Mouse (Mus musculus): ENCODE results near the gene Gm20605. TPM values are rescaled to one million over a fixed set of nuclear protein-coding genes. Genes with fewer than 3 reads are reported as not detected.

Gene Gm20605
- 3.8 and 3.9 TPM in 2 replicates for polyA plus RNA-seq (2012)

GRCm38 (mm10) chr5:137628498-137629305, at the start of gene Gm20605, which contains the start of the genes Fbxo24 and Lrch4:
TSS of gene Gm20605 (plus strand) at chr5:137629175.
TSS of gene Fbxo24 (minus strand) at chr5:137629002.
TSS of gene Lrch4 (plus strand) at chr5:137629121.
- Histone ChIP-seq H3K4me3 (replicated peaks) (peak within 1 kb of the TSS; percentile 99), H3K27me3 (ENCODE audit: control insufficient read depth) (peaks cover 2% of the 10 kb centered on the region; the same call in 1 of the 2 replicates), H3K4me1 (ENCODE audit: control insufficient read depth) (peaks cover 56% of the 10 kb centered on the region), H3K36me3 (ENCODE audit: control insufficient read depth) (peaks cover 32% of the 10 kb centered on the region), H3K9me3 (ENCODE audit: control insufficient read depth, low read length) (no peaks in the 10 kb centered on the region)
- no peak for TF ChIP-seq TAL1 (IDR thresholded peaks at IDR 0.05; ENCODE audit: low read length)

- Histone ChIP-seq H3K9me3 (ENCODE audit: control insufficient read depth, low read length) (no peaks in the 10 kb centered on the region), H3K4me1 (ENCODE audit: control insufficient read depth) (peaks cover 26% of the 10 kb centered on the region), H3K36me3 (ENCODE audit: control insufficient read depth) (peaks cover 93% of the 10 kb centered on the region), H3K4me3 (replicated peaks) (no peak overlapping the region), H3K27me3 (ENCODE audit: control insufficient read depth) (peaks cover 2% of the 10 kb centered on the region; the same call in 1 of the 2 replicates)
- no peak for TF ChIP-seq GATA1 (IDR thresholded peaks at IDR 0.05; ENCODE audit: low read length)
- TF ChIP-seq TAL1 (IDR thresholded peaks at IDR 0.05; ENCODE audit: low read length): no peak
These were observed 48.7 kb upstream of the Gm20605 start for GRCm38 (mm10) chr5:137580246-137580645.

DNA sequence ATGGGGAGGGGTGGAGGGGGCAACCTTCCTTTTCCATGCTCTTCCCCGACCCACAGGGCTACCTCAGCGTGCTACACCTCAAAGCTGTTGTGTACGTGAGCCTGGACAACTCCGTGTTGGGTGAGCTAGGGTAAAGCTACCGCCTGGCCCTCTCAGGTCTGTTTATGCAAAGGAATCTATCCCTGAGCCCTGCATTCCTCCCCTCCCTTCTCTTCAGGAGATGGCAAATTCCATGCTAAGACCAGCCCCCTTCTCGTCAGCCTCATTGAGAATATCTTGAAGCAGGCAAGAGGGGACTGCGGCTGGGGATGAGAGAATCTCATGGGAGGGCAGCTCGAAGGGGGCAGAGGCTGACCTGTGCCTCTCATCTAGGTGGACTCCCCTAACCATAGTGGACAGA, 46.3 kb upstream of the Gm20605 start:
- Histone ChIP-seq H3K4me3 (replicated peaks) (no peak overlapping the region), H3K9me3 (ENCODE audit: control insufficient read depth, low read length) (peaks cover 13% of the 10 kb centered on the region), H3K27me3 (ENCODE audit: control insufficient read depth) (peaks cover 2% of the 10 kb centered on the region; the same call in 1 of the 2 replicates), H3K4me1 (ENCODE audit: control insufficient read depth) (peaks cover 26% of the 10 kb centered on the region), H3K36me3 (ENCODE audit: control insufficient read depth) (peaks cover 96% of the 10 kb centered on the region)
- TF ChIP-seq GATA1 (IDR thresholded peaks at IDR 0.05; ENCODE audit: low read length) (no peak), TAL1 (IDR thresholded peaks at IDR 0.05; ENCODE audit: low read length) (no peak)

GRCm38 (mm10) chr5:137583670-137584169, 45.3 kb upstream of the Gm20605 start:
- Histone ChIP-seq H3K9me3 (ENCODE audit: control insufficient read depth, low read length) (peaks cover 14% of the 10 kb centered on the region), H3K27me3 (ENCODE audit: control insufficient read depth) (peaks cover 2% of the 10 kb centered on the region; the same call in 1 of the 2 replicates), H3K36me3 (ENCODE audit: control insufficient read depth) (peaks cover 90% of the 10 kb centered on the region), H3K4me1 (ENCODE audit: control insufficient read depth) (peaks cover 23% of the 10 kb centered on the region), H3K4me3 (replicated peaks) (no peak overlapping the region)
- no peak for TF ChIP-seq TAL1 (IDR thresholded peaks at IDR 0.05; ENCODE audit: low read length)

DNA sequence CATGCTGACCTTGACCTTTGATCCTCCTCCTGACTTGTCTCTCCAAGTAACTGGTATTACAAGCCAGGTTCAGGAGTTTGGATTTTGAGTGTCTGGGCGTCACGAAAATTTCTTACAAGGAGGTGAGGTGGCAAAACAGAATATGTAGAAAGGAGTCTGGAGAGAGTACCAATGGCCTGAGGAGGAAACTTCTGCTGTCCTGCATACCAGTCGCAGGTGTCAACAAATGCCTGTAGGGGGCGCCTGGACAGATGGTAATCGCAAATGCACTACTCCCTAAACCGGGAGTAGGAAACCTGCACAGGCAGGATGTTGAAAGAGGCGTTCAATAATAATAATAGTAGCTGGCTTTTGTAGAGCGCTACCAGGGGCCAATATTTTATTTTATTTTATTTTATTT, 44.0 kb upstream of the Gm20605 start:
- H3K9me3 ChIP-seq (ENCODE audit: control insufficient read depth, low read length): peaks cover 14% of the 10 kb centered on the region
- no peak overlapping the region for H3K4me3 ChIP-seq (replicated peaks)
- no peak for TF ChIP-seq TAL1 (IDR thresholded peaks at IDR 0.05; ENCODE audit: low read length)
- TF ChIP-seq GATA1 (IDR thresholded peaks at IDR 0.05; ENCODE audit: low read length): no peak
- H3K36me3 ChIP-seq (ENCODE audit: control insufficient read depth): peaks cover 77% of the 10 kb centered on the region
- peaks cover 11% of the 10 kb centered on the region for H3K4me1 ChIP-seq (ENCODE audit: control insufficient read depth)
- peaks cover 2% of the 10 kb centered on the region; the same call in 1 of the 2 replicates for H3K27me3 ChIP-seq (ENCODE audit: control insufficient read depth)

DNA sequence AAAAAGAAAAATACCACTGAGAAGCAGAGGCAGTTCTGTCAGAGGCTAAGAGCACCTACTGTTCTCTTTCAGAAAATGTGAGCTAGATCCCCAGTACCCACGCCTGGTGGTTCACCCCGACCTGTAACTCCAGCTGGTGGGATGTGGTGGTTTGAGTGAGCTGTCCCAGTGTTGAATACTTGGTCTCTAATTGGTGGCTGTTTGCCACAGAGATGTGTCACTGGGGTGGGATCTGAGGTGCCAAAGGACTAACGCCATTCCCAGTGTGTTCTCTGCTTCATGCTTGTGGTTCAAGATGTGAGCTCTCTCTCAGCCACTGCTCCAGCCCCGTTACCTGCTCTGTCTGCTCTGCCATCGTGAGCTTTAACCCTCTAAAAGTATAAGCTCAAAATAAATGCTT, 38.5 kb upstream of the Gm20605 start:
- peaks cover 26% of the 10 kb centered on the region for H3K36me3 ChIP-seq (ENCODE audit: control insufficient read depth)
- 0 out of 2 replicates have a peak, but pooled peaks cover 2% of the 10 kb centered on the region for H3K4me1 ChIP-seq (ENCODE audit: control insufficient read depth)
- peaks cover 14% of the 10 kb centered on the region for H3K9me3 ChIP-seq (ENCODE audit: control insufficient read depth, low read length)
- TF ChIP-seq GATA1 (IDR thresholded peaks at IDR 0.05; ENCODE audit: low read length) (no peak), TAL1 (IDR thresholded peaks at IDR 0.05; ENCODE audit: low read length) (no peak)
- no peaks in the 10 kb centered on the region for H3K27me3 ChIP-seq (ENCODE audit: control insufficient read depth)
- H3K4me3 ChIP-seq (replicated peaks): no peak overlapping the region

DNA sequence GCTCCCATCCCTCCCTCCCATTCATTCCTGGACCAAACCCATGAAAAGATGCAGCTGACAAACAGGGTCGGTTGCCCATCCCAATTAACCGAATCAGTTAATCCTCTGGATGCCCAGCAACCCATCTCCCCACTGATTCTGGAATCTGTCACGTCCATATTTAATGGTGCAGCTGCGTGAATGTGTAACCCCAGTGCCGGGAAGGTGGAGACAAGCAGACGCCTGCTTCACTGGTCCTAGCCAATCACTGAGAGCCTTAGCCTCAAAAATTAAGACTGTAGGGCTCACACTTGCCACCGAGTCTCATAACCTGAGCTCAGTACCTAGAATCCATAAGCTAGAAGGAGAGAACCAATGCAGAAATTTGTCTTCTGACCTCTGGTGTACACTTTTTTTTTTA, 33.1 kb upstream of the Gm20605 start:
- Histone ChIP-seq H3K36me3 (ENCODE audit: control insufficient read depth) (peaks cover 24% of the 10 kb centered on the region), H3K27me3 (ENCODE audit: control insufficient read depth) (no peaks in the 10 kb centered on the region), H3K4me1 (ENCODE audit: control insufficient read depth) (peaks cover 44% of the 10 kb centered on the region), H3K4me3 (replicated peaks) (no peak overlapping the region), H3K9me3 (ENCODE audit: control insufficient read depth, low read length) (peaks cover 3% of the 10 kb centered on the region; the same call in 1 of the 2 replicates)
- TF ChIP-seq GATA1 (IDR thresholded peaks at IDR 0.05; ENCODE audit: low read length) (no peak), TAL1 (IDR thresholded peaks at IDR 0.05; ENCODE audit: low read length) (no peak)

DNA sequence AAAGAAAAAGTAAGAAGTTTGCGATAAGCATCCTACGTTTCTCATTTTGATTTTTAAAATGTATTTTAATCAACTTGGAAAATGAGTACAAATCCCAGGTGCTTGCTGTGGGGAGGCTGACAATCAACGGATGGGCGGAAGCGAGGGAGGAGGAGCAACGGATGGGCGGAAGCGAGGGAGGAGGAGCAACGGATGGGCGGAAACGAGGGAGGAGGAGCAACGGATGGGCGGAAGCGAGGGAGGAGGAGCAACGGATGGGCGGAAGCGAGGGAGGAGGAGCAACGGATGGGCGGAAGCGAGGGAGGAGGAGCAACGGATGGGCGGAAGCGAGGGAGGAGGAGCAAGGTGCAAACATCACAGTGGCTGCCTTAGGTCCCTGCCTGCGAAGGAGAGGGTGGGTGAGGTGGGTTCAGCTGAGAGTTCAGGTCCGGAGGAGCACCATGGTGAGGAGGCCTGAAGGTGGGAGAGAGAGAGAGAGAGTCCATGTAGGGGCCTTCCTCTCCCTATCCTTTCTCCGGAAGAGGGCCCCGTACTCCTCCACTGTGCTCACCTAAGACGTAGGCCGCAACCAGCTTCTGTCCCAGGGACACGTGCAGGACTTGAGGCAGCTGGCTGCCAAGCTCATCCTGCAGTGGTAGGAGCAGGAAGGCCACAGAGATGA, 32.2 kb upstream of the Gm20605 start:
- no peak for TF ChIP-seq TAL1 (IDR thresholded peaks at IDR 0.05; ENCODE audit: low read length)
- TF ChIP-seq GATA1 (IDR thresholded peaks at IDR 0.05; ENCODE audit: low read length): no peak
- Histone ChIP-seq H3K27me3 (ENCODE audit: control insufficient read depth) (no peaks in the 10 kb centered on the region), H3K9me3 (ENCODE audit: control insufficient read depth, low read length) (peaks cover 3% of the 10 kb centered on the region; the same call in 1 of the 2 replicates), H3K36me3 (ENCODE audit: control insufficient read depth) (peaks cover 24% of the 10 kb centered on the region), H3K4me3 (replicated peaks) (peak overlapping the region; percentile 19), H3K4me1 (ENCODE audit: control insufficient read depth) (peaks cover 47% of the 10 kb centered on the region)

DNA sequence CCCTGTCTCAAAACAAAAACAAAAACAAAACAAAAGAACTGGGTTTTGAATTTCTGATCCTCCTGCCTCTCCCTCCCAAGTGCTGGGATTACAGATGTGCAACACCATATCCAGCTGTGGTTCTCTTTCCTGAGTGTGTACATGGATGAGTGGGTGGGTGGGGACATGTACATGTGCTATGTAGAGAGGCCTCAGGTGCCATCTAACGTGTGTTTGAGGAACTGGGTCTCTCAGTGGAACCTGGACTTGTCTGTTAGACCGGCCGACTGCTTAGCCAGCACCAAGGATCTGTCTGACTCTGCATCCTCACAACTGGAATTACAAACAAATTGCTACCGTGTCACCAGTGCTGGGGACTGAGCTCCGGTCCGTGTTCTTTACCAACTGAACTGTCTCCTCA, 31.4 kb upstream of the Gm20605 start:
- no peaks in the 10 kb centered on the region for H3K27me3 ChIP-seq (ENCODE audit: control insufficient read depth)
- H3K36me3 ChIP-seq (ENCODE audit: control insufficient read depth): peaks cover 24% of the 10 kb centered on the region
- H3K9me3 ChIP-seq (ENCODE audit: control insufficient read depth, low read length): peaks cover 3% of the 10 kb centered on the region; the same call in 1 of the 2 replicates
- TF ChIP-seq TAL1 (IDR thresholded peaks at IDR 0.05; ENCODE audit: low read length): no peak
- no peak for TF ChIP-seq GATA1 (IDR thresholded peaks at IDR 0.05; ENCODE audit: low read length)
- peaks cover 54% of the 10 kb centered on the region for H3K4me1 ChIP-seq (ENCODE audit: control insufficient read depth)
- H3K4me3 ChIP-seq (replicated peaks): no peak overlapping the region
